Mouse (Mus musculus): ENCODE results near the gene Sh3kbp1.

GRCm38 (mm10) chrX:159903421-159903820 lies 276.3 kb downstream of the Sh3kbp1 start:
- TF ChIP-seq CTCF (conservative IDR thresholded peaks at IDR 0.05; ENCODE audit: low read length) (no peak), NANOG (IDR thresholded peaks at IDR 0.05; ENCODE audit: borderline replicate concordance, low read length) (no peak)

Data from E14TG2a.4 (cell line).